Mouse (Mus musculus) liver, embryonic 15.5 days (tissue): ENCODE data around the gene Inhba. TPM values are rescaled to one million over a fixed set of nuclear protein-coding genes. Genes with fewer than 3 reads are reported as not detected.

ENCODE experiments used
- ATAC-seq: fragments of 200-750 bp; cut with Nextera tagmentation; 2 replicates; pipeline ENCODE4 v1.8.0; 2017; ENCODE audit warnings: moderate number of reproducible peaks, mild to moderate bottlenecking, moderate library complexity; ENCODE audit not compliant: insufficient read depth
- H3K27ac ChIP-seq: fragments of 300-500 bp; sonication (generic); replicated peaks from 2 replicates; pipeline ENCODE4 v1.5.1; 2015; ENCODE audit warnings: mild to moderate bottlenecking, inconsistent platforms
- H3K27me3 ChIP-seq: fragments of 300-500 bp; sonication (generic); 2 replicates; pipeline ENCODE4 v1.6.1; 2015; ENCODE audit warnings: mild to moderate bottlenecking, inconsistent platforms
- H3K36me3 ChIP-seq: fragments of 300-500 bp; sonication (generic); replicated peaks from 2 replicates; pipeline ENCODE4 v1.6.1; 2015; ENCODE audit warnings: moderate library complexity, mild to moderate bottlenecking, inconsistent platforms
- H3K4me1 ChIP-seq: fragments of 300-500 bp; sonication (generic); replicated peaks from 2 replicates; pipeline ENCODE4 v1.6.1; 2015; ENCODE audit warnings: inconsistent platforms
- H3K4me2 ChIP-seq: fragments of 300-500 bp; sonication (generic); 2 replicates; pipeline ENCODE4 v1.6.1; 2015; ENCODE audit warnings: moderate library complexity, mild to moderate bottlenecking, inconsistent platforms
- H3K4me3 ChIP-seq: fragments of 300-500 bp; sonication (generic); replicated peaks from 2 replicates; pipeline ENCODE4 v1.5.1; 2015; ENCODE audit warnings: mild to moderate bottlenecking, inconsistent platforms
- H3K9ac ChIP-seq: fragments of 300-500 bp; sonication (generic); 2 replicates; pipeline ENCODE4 v1.6.1; 2015; ENCODE audit warnings: moderate library complexity, mild to moderate bottlenecking, inconsistent platforms
- H3K9me3 ChIP-seq: fragments of 300-500 bp; sonication (generic); replicated peaks from 2 replicates; pipeline ENCODE4 v1.6.1; 2016; ENCODE audit warnings: inconsistent platforms
- WGBS: fragments of 180-500 bp; shearing (Covaris S2); methylation state at CpG from one replicate; pipeline ENCODE4 v1.1.7; 2015; ENCODE audit warnings: mixed read lengths; ENCODE audit not compliant: insufficient replicate concordance; 5-methylcytosine and 5-hydroxymethylcytosine counted together
- polyA plus RNA-seq: library from polyadenylated mRNA; unstranded; fragments of >200 nt; fragmentation: Nextera tagmentation; extraction: Ambion mirVana; gene quantifications from 2 replicates; pipeline ENCODE4 v1.2.1, GENCODE M21; 2015

Gene Inhba
- polyA plus RNA-seq, 1 experiment from 2014 or later = 2.3 TPM

- H3K9ac ChIP-seq = no peak overlapping the region
- H3K4me1 ChIP-seq = no peaks in the 10 kb centered on the region
- no peak overlapping the region for H3K4me3 ChIP-seq
- H3K27ac ChIP-seq = no peak overlapping the region
- H3K4me2 ChIP-seq = no peak overlapping the region
- H3K36me3 ChIP-seq = no peaks in the 10 kb centered on the region
- WGBS = 62% methylated on average over 4 of the region's 4 CpGs
- no peaks in the 10 kb centered on the region for H3K9me3 ChIP-seq
- ATAC-seq = no peak
- peaks cover 20% of the 10 kb centered on the region for H3K27me3 ChIP-seq
These were observed 1.1 kb upstream of the Inhba start for GRCm38 (mm10) chr13:16010586-16010985.

- WGBS = 5% methylated on average over 19 of the region's 19 CpGs
- H3K27me3 ChIP-seq = peaks cover 29% of the 10 kb centered on the region
- H3K4me2 ChIP-seq = peak overlapping the region; percentile 65
- H3K4me1 ChIP-seq = no peaks in the 10 kb centered on the region
- H3K9me3 ChIP-seq = no peaks in the 10 kb centered on the region
- no peaks in the 10 kb centered on the region for H3K36me3 ChIP-seq
- peak overlapping the region; percentile 50 for H3K4me3 ChIP-seq
- peak; percentile 75 for ATAC-seq
- peak overlapping the region; percentile 39; the same call in 1 of the 2 replicates for H3K9ac ChIP-seq
- H3K27ac ChIP-seq = peak overlapping the region; percentile 45; the same call in 1 of the 2 replicates
These were observed 714 bp downstream of the Inhba start for GRCm38 (mm10) chr13:16012243-16012887.

GRCm38 (mm10) chr13:16014166-16014565 lies 2.5 kb downstream of the Inhba start:
- no peaks in the 10 kb centered on the region for H3K9me3 ChIP-seq
- H3K4me3 ChIP-seq = no peak overlapping the region
- H3K27me3 ChIP-seq = peaks cover 43% of the 10 kb centered on the region
- no peak for ATAC-seq
- 0 out of 2 replicates have a peak, but pooled peaks cover 3% of the 10 kb centered on the region for H3K4me1 ChIP-seq
- 49% methylated on average over 3 of the region's 3 CpGs for WGBS
- no peak overlapping the region for H3K9ac ChIP-seq
- H3K36me3 ChIP-seq = no peaks in the 10 kb centered on the region
- no peak overlapping the region for H3K27ac ChIP-seq
- no peak overlapping the region for H3K4me2 ChIP-seq

GRCm38 (mm10) chr13:16016506-16016905 lies 4.9 kb downstream of the Inhba start:
- Histone ChIP-seq H3K4me2 (no peak overlapping the region), H3K9ac (no peak overlapping the region), H3K4me3 (no peak overlapping the region), H3K27ac (no peak overlapping the region), H3K4me1 (0 out of 2 replicates have a peak, but pooled peaks cover 3% of the 10 kb centered on the region), H3K27me3 (peaks cover 37% of the 10 kb centered on the region), H3K9me3 (no peaks in the 10 kb centered on the region), H3K36me3 (no peaks in the 10 kb centered on the region)
- no peak for ATAC-seq
- 5% methylated on average over 2 of the region's 2 CpGs for WGBS

GRCm38 (mm10) chr13:16017338-16017737 lies 5.7 kb downstream of the Inhba start:
- H3K4me3 ChIP-seq = peak overlapping the region; percentile 38
- H3K27me3 ChIP-seq = peaks cover 29% of the 10 kb centered on the region; the same call in 1 of the 2 replicates
- no peaks in the 10 kb centered on the region for H3K9me3 ChIP-seq
- H3K4me2 ChIP-seq = peak overlapping the region; percentile 55
- peak overlapping the region; percentile 21; the same call in 1 of the 2 replicates for H3K9ac ChIP-seq
- H3K4me1 ChIP-seq = 0 out of 2 replicates have a peak, but pooled peaks cover 3% of the 10 kb centered on the region
- WGBS = under 1% methylated on average over 20 of the region's 20 CpGs
- H3K36me3 ChIP-seq = no peaks in the 10 kb centered on the region
- no peak for ATAC-seq
- H3K27ac ChIP-seq = no peak overlapping the region

GRCm38 (mm10) chr13:16017777-16018176 lies 6.1 kb downstream of the Inhba start:
- Histone ChIP-seq H3K4me1 (0 out of 2 replicates have a peak, but pooled peaks cover 3% of the 10 kb centered on the region), H3K9ac (no peak overlapping the region), H3K9me3 (no peaks in the 10 kb centered on the region), H3K27me3 (peaks cover 25% of the 10 kb centered on the region; the same call in 1 of the 2 replicates), H3K4me2 (peak overlapping the region; percentile 55), H3K27ac (0 out of 2 replicates have a peak overlapping the region, but pooled peaks have one; percentile 19), H3K36me3 (no peaks in the 10 kb centered on the region), H3K4me3 (peak overlapping the region; percentile 38)
- ATAC-seq = no peak
- 3% methylated on average over 9 of the region's 9 CpGs for WGBS

GRCm38 (mm10) chr13:16018807-16019510 lies 7.3 kb downstream of the Inhba start:
- Histone ChIP-seq H3K9me3 (no peaks in the 10 kb centered on the region), H3K27ac (no peak overlapping the region), H3K4me3 (no peak overlapping the region), H3K36me3 (no peaks in the 10 kb centered on the region), H3K4me1 (0 out of 2 replicates have a peak, but pooled peaks cover 3% of the 10 kb centered on the region), H3K4me2 (no peak overlapping the region), H3K27me3 (peaks cover 23% of the 10 kb centered on the region; the same call in 1 of the 2 replicates), H3K9ac (no peak overlapping the region)
- no peak for ATAC-seq
- 32% methylated on average over 3 of the region's 3 CpGs for WGBS

GRCm38 (mm10) chr13:16020659-16021058 lies 9.0 kb downstream of the Inhba start:
- Histone ChIP-seq H3K9ac (no peak overlapping the region), H3K27ac (no peak overlapping the region), H3K4me2 (no peak overlapping the region), H3K4me1 (0 out of 2 replicates have a peak, but pooled peaks cover 3% of the 10 kb centered on the region), H3K27me3 (peaks cover 23% of the 10 kb centered on the region; the same call in 1 of the 2 replicates), H3K36me3 (no peaks in the 10 kb centered on the region), H3K4me3 (no peak overlapping the region), H3K9me3 (no peaks in the 10 kb centered on the region)
- no peak for ATAC-seq
- 0% methylated on average over 1 of the region's 1 CpGs for whole genome bisulfite sequencing

- no peak overlapping the region for H3K4me2 ChIP-seq
- H3K9ac ChIP-seq = no peak overlapping the region
- H3K4me1 ChIP-seq = 0 out of 2 replicates have a peak, but pooled peaks cover 3% of the 10 kb centered on the region
- no peak for ATAC-seq
- no peaks in the 10 kb centered on the region for H3K36me3 ChIP-seq
- no peak overlapping the region for H3K27ac ChIP-seq
- peaks cover 18% of the 10 kb centered on the region; the same call in 1 of the 2 replicates for H3K27me3 ChIP-seq
- 37% methylated on average over 6 of the region's 6 CpGs for WGBS
- H3K4me3 ChIP-seq = no peak overlapping the region
- H3K9me3 ChIP-seq = no peaks in the 10 kb centered on the region
These were observed 9.5 kb downstream of the Inhba start for GRCm38 (mm10) chr13:16021181-16021580.

- no peaks in the 10 kb centered on the region for H3K9me3 ChIP-seq
- no peak overlapping the region for H3K27ac ChIP-seq
- no peak overlapping the region for H3K4me3 ChIP-seq
- H3K9ac ChIP-seq = no peak overlapping the region
- no peak for ATAC-seq
- H3K4me2 ChIP-seq = no peak overlapping the region
- peaks cover 18% of the 10 kb centered on the region; the same call in 1 of the 2 replicates for H3K27me3 ChIP-seq
- no peaks in the 10 kb centered on the region for H3K36me3 ChIP-seq
- 76% methylated on average over 7 of the region's 7 CpGs for WGBS
- H3K4me1 ChIP-seq = 0 out of 2 replicates have a peak, but pooled peaks cover 3% of the 10 kb centered on the region
These were observed 10.2 kb downstream of the Inhba start for GRCm38 (mm10) chr13:16021849-16022248.

- no peak for ATAC-seq
- no peak overlapping the region for H3K9ac ChIP-seq
- H3K4me3 ChIP-seq = no peak overlapping the region
- peaks cover 12% of the 10 kb centered on the region; the same call in 1 of the 2 replicates for H3K27me3 ChIP-seq
- no peaks in the 10 kb centered on the region for H3K9me3 ChIP-seq
- H3K27ac ChIP-seq = no peak overlapping the region
- no peaks in the 10 kb centered on the region for H3K36me3 ChIP-seq
- H3K4me1 ChIP-seq = 0 out of 2 replicates have a peak, but pooled peaks cover 3% of the 10 kb centered on the region
- no peak overlapping the region for H3K4me2 ChIP-seq
- WGBS = 70% methylated on average over 8 of the region's 8 CpGs
These were observed 10.9 kb downstream of the Inhba start for GRCm38 (mm10) chr13:16022536-16022935.
